Mouse (Mus musculus) small intestine, adult 10 weeks (tissue): ENCODE data around the gene Arid5b. TPM values are rescaled to one million over a fixed set of nuclear protein-coding genes. Genes with fewer than 3 reads are reported as not detected.

Experiments used
- polyA plus RNA-seq: library from polyadenylated mRNA; stranded (reverse); fragments of 350-450 nt; fragmentation: Illumina TruSeq; extraction: RNeasy Lipid Tissue Mini Kit (QIAGEN cat#74804); gene quantifications from one replicate; pipeline ENCODE4 v1.2.3, GENCODE M21; 2014; ENCODE audit warnings: low replicate concordance

Arid5b gene
- 9.5 TPM for polyA plus RNA-seq

GRCm38 (mm10) chr10:68278632-68279361 is at the start of gene Arid5b:
Gene Arid5b, minus strand, starts transcription at chr10:68278740.

